Mouse (Mus musculus): ENCODE measurements around the gene Minos1. TPM values are rescaled to one million over a fixed set of nuclear protein-coding genes. Genes with fewer than 3 reads are reported as not detected.

Gene Minos1
- polyA plus RNA-seq, 1 experiment from 2014 or later, result 852 TPM

- no peak for ATAC-seq
- H3K36me3 ChIP-seq (ENCODE audit: control insufficient read depth, insufficient read depth), result peaks cover 3% of the 10 kb centered on the region; the same call in 1 of the 2 replicates
- no peak for TF ChIP-seq CTCF (IDR thresholded peaks at IDR 0.05; ENCODE audit: low read depth)
- H3K9me3 ChIP-seq (ENCODE audit: control insufficient read depth), result no peaks in the 10 kb centered on the region
- H3K9ac ChIP-seq (ENCODE audit: low read depth, low read length), result no peak overlapping the region
- no peak overlapping the region for H3K4me3 ChIP-seq (ENCODE audit: low read depth, low read length)
- peaks cover 19% of the 10 kb centered on the region; the same call in 1 of the 2 replicates for H3K4me1 ChIP-seq (replicated peaks; ENCODE audit: control insufficient read depth, insufficient read depth, low read length)
- no peak overlapping the region for H3K27ac ChIP-seq (ENCODE audit: low read depth, low read length)
- H3K27me3 ChIP-seq (replicated peaks; ENCODE audit: control insufficient read depth, insufficient read depth, low read length), result no peaks in the 10 kb centered on the region
- H3K4me2 ChIP-seq (replicated peaks; ENCODE audit: low read depth), result 0 out of 2 replicates have a peak overlapping the region, but pooled peaks have one; percentile 1
- 32% methylated on average over 3 of the region's 3 CpGs for WGBS
Measured at GRCm38 (mm10) chr4:139110858-139111257, 20.1 kb downstream of the Minos1 start.

- no peak overlapping the region for H3K4me3 ChIP-seq (ENCODE audit: low read depth, low read length)
- no peak for TF ChIP-seq CTCF (IDR thresholded peaks at IDR 0.05; ENCODE audit: low read depth)
- ATAC-seq, result no peak
- H3K9ac ChIP-seq (ENCODE audit: low read depth, low read length), result no peak overlapping the region
- H3K4me2 ChIP-seq (replicated peaks; ENCODE audit: low read depth), result no peak overlapping the region
- H3K9me3 ChIP-seq (ENCODE audit: control insufficient read depth), result no peaks in the 10 kb centered on the region
- no peak overlapping the region for H3K27ac ChIP-seq (ENCODE audit: low read depth, low read length)
- peaks cover 26% of the 10 kb centered on the region for H3K36me3 ChIP-seq (ENCODE audit: control insufficient read depth, insufficient read depth)
- H3K27me3 ChIP-seq (replicated peaks; ENCODE audit: control insufficient read depth, insufficient read depth, low read length), result no peaks in the 10 kb centered on the region
- H3K4me1 ChIP-seq (replicated peaks; ENCODE audit: control insufficient read depth, insufficient read depth, low read length), result no peaks in the 10 kb centered on the region
- WGBS, result 90% methylated on average over 1 of the region's 1 CpGs
Measured at GRCm38 (mm10) chr4:139105453-139105852, 25.5 kb downstream of the Minos1 start.

- Histone ChIP-seq H3K27me3 (replicated peaks; ENCODE audit: control insufficient read depth, insufficient read depth, low read length) (no peaks in the 10 kb centered on the region), H3K27ac (ENCODE audit: low read depth, low read length) (no peak overlapping the region), H3K9me3 (ENCODE audit: control insufficient read depth) (no peaks in the 10 kb centered on the region), H3K9ac (ENCODE audit: low read depth, low read length) (no peak overlapping the region), H3K4me2 (replicated peaks; ENCODE audit: low read depth) (no peak overlapping the region), H3K36me3 (ENCODE audit: control insufficient read depth, insufficient read depth) (peaks cover 22% of the 10 kb centered on the region), H3K4me1 (replicated peaks; ENCODE audit: control insufficient read depth, insufficient read depth, low read length) (no peaks in the 10 kb centered on the region), H3K4me3 (ENCODE audit: low read depth, low read length) (no peak overlapping the region)
- 71% methylated on average over 6 of the region's 6 CpGs for WGBS
- ATAC-seq, result no peak
- TF ChIP-seq CTCF (IDR thresholded peaks at IDR 0.05; ENCODE audit: low read depth), result no peak
Measured at GRCm38 (mm10) chr4:139101546-139101945, 29.4 kb downstream of the Minos1 start.

- no peak overlapping the region for H3K4me3 ChIP-seq (ENCODE audit: low read depth, low read length)
- no peak for TF ChIP-seq CTCF (IDR thresholded peaks at IDR 0.05; ENCODE audit: low read depth)
- no peak overlapping the region for H3K27ac ChIP-seq (ENCODE audit: low read depth, low read length)
- H3K36me3 ChIP-seq (ENCODE audit: control insufficient read depth, insufficient read depth), result peaks cover 22% of the 10 kb centered on the region
- 0 out of 2 replicates have a peak, but pooled peaks cover 1% of the 10 kb centered on the region for H3K4me1 ChIP-seq (replicated peaks; ENCODE audit: control insufficient read depth, insufficient read depth, low read length)
- 88% methylated on average over 8 of the region's 8 CpGs for WGBS
- ATAC-seq, result no peak
- no peaks in the 10 kb centered on the region for H3K9me3 ChIP-seq (ENCODE audit: control insufficient read depth)
- no peaks in the 10 kb centered on the region for H3K27me3 ChIP-seq (replicated peaks; ENCODE audit: control insufficient read depth, insufficient read depth, low read length)
- no peak overlapping the region for H3K9ac ChIP-seq (ENCODE audit: low read depth, low read length)
- no peak overlapping the region for H3K4me2 ChIP-seq (replicated peaks; ENCODE audit: low read depth)
Measured at GRCm38 (mm10) chr4:139100326-139100725, 30.6 kb downstream of the Minos1 start.

- 40% methylated on average over 5 of the region's 5 CpGs for WGBS
- H3K27ac ChIP-seq (ENCODE audit: low read depth, low read length), result no peak overlapping the region
Measured at GRCm38 (mm10) chr4:139096201-139096600, 34.7 kb downstream of the Minos1 start.

GRCm38 (mm10) chr4:139095406-139095805, 35.5 kb downstream of the Minos1 start:
- Histone ChIP-seq H3K9ac (ENCODE audit: low read depth, low read length) (no peak overlapping the region), H3K27ac (ENCODE audit: low read depth, low read length) (no peak overlapping the region), H3K4me1 (replicated peaks; ENCODE audit: control insufficient read depth, insufficient read depth, low read length) (0 out of 2 replicates have a peak, but pooled peaks cover 8% of the 10 kb centered on the region), H3K36me3 (ENCODE audit: control insufficient read depth, insufficient read depth) (no peaks in the 10 kb centered on the region; the same call in 1 of the 2 replicates), H3K4me2 (replicated peaks; ENCODE audit: low read depth) (no peak overlapping the region), H3K27me3 (replicated peaks; ENCODE audit: control insufficient read depth, insufficient read depth, low read length) (0 out of 2 replicates have a peak, but pooled peaks cover 17% of the 10 kb centered on the region), H3K9me3 (ENCODE audit: control insufficient read depth) (no peaks in the 10 kb centered on the region), H3K4me3 (ENCODE audit: low read depth, low read length) (no peak overlapping the region)
- 33% methylated on average over 1 of the region's 1 CpGs for whole genome bisulfite sequencing
- TF ChIP-seq CTCF (IDR thresholded peaks at IDR 0.05; ENCODE audit: low read depth), result no peak
- ATAC-seq, result no peak

More at GRCm38 (mm10) chr4:139096201-139096600, 34.7 kb downstream of the Minos1 start:
- Histone ChIP-seq H3K9me3 (ENCODE audit: control insufficient read depth) (no peaks in the 10 kb centered on the region), H3K4me2 (replicated peaks; ENCODE audit: low read depth) (no peak overlapping the region), H3K4me1 (replicated peaks; ENCODE audit: control insufficient read depth, insufficient read depth, low read length) (0 out of 2 replicates have a peak, but pooled peaks cover 8% of the 10 kb centered on the region), H3K9ac (ENCODE audit: low read depth, low read length) (no peak overlapping the region), H3K4me3 (ENCODE audit: low read depth, low read length) (no peak overlapping the region), H3K27me3 (replicated peaks; ENCODE audit: control insufficient read depth, insufficient read depth, low read length) (0 out of 2 replicates have a peak, but pooled peaks cover 12% of the 10 kb centered on the region), H3K36me3 (ENCODE audit: control insufficient read depth, insufficient read depth) (no peaks in the 10 kb centered on the region; the same call in 1 of the 2 replicates)
- ATAC-seq, result no peak
- no peak for TF ChIP-seq CTCF (IDR thresholded peaks at IDR 0.05; ENCODE audit: low read depth)

Measured in intestine, postnatal 0 days (tissue).